Mouse (Mus musculus) intestine, embryonic 14.5 days (tissue): ENCODE data around the gene Pop7. TPM values are rescaled to one million over a fixed set of nuclear protein-coding genes. Genes with fewer than 3 reads are reported as not detected.

Experiments
- ATAC-seq: fragments of 200-750 bp; cut with Nextera tagmentation; replicated peaks from 2 replicates; pipeline ENCODE4 v1.8.0; 2017; ENCODE audit warnings: low read depth, moderate number of reproducible peaks, moderate TSS enrichment, moderate library complexity; ENCODE audit not compliant: low FRiP score, low TSS enrichment
- DNase-seq: peaks from one replicate; pipeline ENCODE4 v3.0.0-alpha.2; 2018; ENCODE audit warnings: low spot score
- H3K27ac ChIP-seq: fragments of 300-500 bp; sonication (generic); 2 replicates; pipeline ENCODE4 v1.5.1; 2014; ENCODE audit warnings: low read depth, mild to moderate bottlenecking, control low read depth
- H3K27me3 ChIP-seq: fragments of 300-500 bp; sonication (generic); replicated peaks from 2 replicates; pipeline ENCODE4 v1.6.1; 2014; ENCODE audit warnings: low read length, control low read depth; ENCODE audit not compliant: control insufficient read depth, insufficient read depth
- H3K36me3 ChIP-seq: fragments of 300-500 bp; sonication (generic); 2 replicates; pipeline ENCODE4 v1.6.1; 2014; ENCODE audit warnings: low read length, control low read depth; ENCODE audit not compliant: control insufficient read depth, insufficient read depth
- H3K4me1 ChIP-seq: fragments of 300-500 bp; sonication (generic); replicated peaks from 2 replicates; pipeline ENCODE4 v1.6.1; 2014; ENCODE audit warnings: low read length, control low read depth, mixed read lengths; ENCODE audit not compliant: control insufficient read depth, insufficient read depth
- H3K4me2 ChIP-seq: fragments of 300-500 bp; sonication (generic); 2 replicates; pipeline ENCODE4 v1.6.1; 2014; ENCODE audit warnings: low read length
- H3K4me3 ChIP-seq: fragments of 300-500 bp; sonication (generic); 2 replicates; pipeline ENCODE4 v1.5.1; 2014; ENCODE audit warnings: low read depth, low read length, control low read depth, mixed read lengths
- H3K9ac ChIP-seq: fragments of 300-500 bp; sonication (generic); 2 replicates; pipeline ENCODE4 v1.6.1; 2014; ENCODE audit warnings: mild to moderate bottlenecking, low read length
- H3K9me3 ChIP-seq: fragments of 300-500 bp; sonication (generic); 2 replicates; pipeline ENCODE4 v1.6.1; 2016; ENCODE audit warnings: low read length, control low read depth; ENCODE audit not compliant: control insufficient read depth
- WGBS: fragments of 180-500 bp; shearing (Covaris S2); extraction: QIAGEN DNeasy Blood & Tissue Kit; methylation state at CpG from one replicate; pipeline ENCODE4 v1.1.7; 2014; 5-methylcytosine and 5-hydroxymethylcytosine counted together
- polyA plus RNA-seq: library from polyadenylated mRNA; unstranded; fragments of >200 nt; fragmentation: Nextera tagmentation; extraction: Ambion mirVana; gene quantifications from 2 replicates; pipeline ENCODE4 v1.2.1, GENCODE M21; 2014

The Pop7 gene
- polyA plus RNA-seq, result 58.8 and 65.1 TPM in 2 replicates

- DNase-seq (peak; percentile 100), ATAC-seq (peak; percentile 95)
- H3K9ac ChIP-seq, result peak within 1 kb of the TSS; percentile 72
- H3K4me3 ChIP-seq, result peak within 1 kb of the TSS; percentile 62
- 3% methylated on average over 63 of the region's 64 CpGs for WGBS
- no peaks in the 10 kb centered on the region for H3K9me3 ChIP-seq
- peak within 1 kb of the TSS; percentile 97 for H3K27ac ChIP-seq
- peaks cover 10% of the 10 kb centered on the region for H3K4me1 ChIP-seq
- 0 out of 2 replicates have a peak, but pooled peaks cover 5% of the 10 kb centered on the region for H3K36me3 ChIP-seq
- no peaks in the 10 kb centered on the region for H3K27me3 ChIP-seq
- H3K4me2 ChIP-seq, result peak within 1 kb of the TSS; percentile 84
Measured at GRCm38 (mm10) chr5:137501709-137502666, at the start of gene Pop7. Pop7 (minus strand) TSS chr5:137502518.

GRCm38 (mm10) chr5:137551119-137551518, 48.8 kb upstream of the Pop7 start:
- Histone ChIP-seq H3K4me2 (no peak overlapping the region), H3K9ac (no peak overlapping the region), H3K4me3 (no peak overlapping the region), H3K27ac (no peak overlapping the region), H3K27me3 (peaks cover 17% of the 10 kb centered on the region), H3K36me3 (no peaks in the 10 kb centered on the region), H3K4me1 (no peaks in the 10 kb centered on the region), H3K9me3 (no peaks in the 10 kb centered on the region)
- ATAC-seq (no peak), DNase-seq (no peak)
- WGBS, result 65% methylated on average over 5 of the region's 5 CpGs

GRCm38 (mm10) chr5:137549840-137550239, 47.5 kb upstream of the Pop7 start:
- no peak overlapping the region for H3K9ac ChIP-seq
- no peak overlapping the region for H3K4me2 ChIP-seq
- H3K36me3 ChIP-seq, result no peaks in the 10 kb centered on the region
- no peak overlapping the region for H3K27ac ChIP-seq
- no peak overlapping the region for H3K4me3 ChIP-seq
- no peaks in the 10 kb centered on the region for H3K4me1 ChIP-seq
- WGBS, result 81% methylated on average over 2 of the region's 2 CpGs
- H3K27me3 ChIP-seq, result peaks cover 12% of the 10 kb centered on the region
- DNase-seq, result no peak
- no peaks in the 10 kb centered on the region for H3K9me3 ChIP-seq
- no peak for ATAC-seq

GRCm38 (mm10) chr5:137545596-137545995, 43.3 kb upstream of the Pop7 start:
- ATAC-seq (no peak), DNase-seq (no peak)
- no peaks in the 10 kb centered on the region for H3K27me3 ChIP-seq
- no peaks in the 10 kb centered on the region for H3K9me3 ChIP-seq
- H3K4me1 ChIP-seq, result no peaks in the 10 kb centered on the region
- no peaks in the 10 kb centered on the region for H3K36me3 ChIP-seq
- H3K9ac ChIP-seq, result no peak overlapping the region
- whole genome bisulfite sequencing, result 78% methylated on average over 4 of the region's 4 CpGs
- H3K27ac ChIP-seq, result no peak overlapping the region
- no peak overlapping the region for H3K4me3 ChIP-seq
- H3K4me2 ChIP-seq, result no peak overlapping the region

GRCm38 (mm10) chr5:137544926-137545325, 42.6 kb upstream of the Pop7 start:
- no peaks in the 10 kb centered on the region for H3K9me3 ChIP-seq
- DNase-seq (no peak), ATAC-seq (no peak)
- no peaks in the 10 kb centered on the region for H3K4me1 ChIP-seq
- no peaks in the 10 kb centered on the region for H3K27me3 ChIP-seq
- no peak overlapping the region for H3K4me3 ChIP-seq
- WGBS, result 52% methylated on average over 6 of the region's 6 CpGs
- H3K27ac ChIP-seq, result no peak overlapping the region
- H3K9ac ChIP-seq, result no peak overlapping the region
- no peaks in the 10 kb centered on the region for H3K36me3 ChIP-seq
- H3K4me2 ChIP-seq, result no peak overlapping the region

GRCm38 (mm10) chr5:137541768-137542540, 39.6 kb upstream of the Pop7 start:
- Histone ChIP-seq H3K9me3 (no peaks in the 10 kb centered on the region), H3K4me3 (no peak overlapping the region), H3K27ac (no peak overlapping the region), H3K4me1 (no peaks in the 10 kb centered on the region), H3K36me3 (no peaks in the 10 kb centered on the region), H3K4me2 (no peak overlapping the region), H3K27me3 (no peaks in the 10 kb centered on the region), H3K9ac (no peak overlapping the region)
- ATAC-seq (no peak), DNase-seq (no peak)
- 80% methylated on average over 5 of the region's 5 CpGs for WGBS

- Histone ChIP-seq H3K9ac (no peak overlapping the region), H3K9me3 (no peaks in the 10 kb centered on the region), H3K27ac (no peak overlapping the region), H3K4me1 (no peaks in the 10 kb centered on the region), H3K27me3 (no peaks in the 10 kb centered on the region), H3K4me3 (no peak overlapping the region), H3K4me2 (no peak overlapping the region), H3K36me3 (no peaks in the 10 kb centered on the region)
- DNase-seq, result no peak
- 78% methylated on average over 6 of the region's 6 CpGs for WGBS
- ATAC-seq, result no peak
Measured at GRCm38 (mm10) chr5:137540991-137541390, 38.7 kb upstream of the Pop7 start.

GRCm38 (mm10) chr5:137539291-137539801, 37.0 kb upstream of the Pop7 start:
- Histone ChIP-seq H3K4me2 (no peak overlapping the region), H3K9ac (no peak overlapping the region), H3K27me3 (no peaks in the 10 kb centered on the region), H3K9me3 (no peaks in the 10 kb centered on the region), H3K27ac (no peak overlapping the region), H3K4me3 (no peak overlapping the region), H3K36me3 (no peaks in the 10 kb centered on the region), H3K4me1 (no peaks in the 10 kb centered on the region)
- WGBS, result 56% methylated on average over 7 of the region's 7 CpGs
- DNase-seq (no peak), ATAC-seq (no peak)
